Mouse (Mus musculus): Measurements from ENCODE around the gene 4921536K21Rik. TPM values are rescaled to one million over a fixed set of nuclear protein-coding genes. Genes with fewer than 3 reads are reported as not detected.
A peak's percentile ranks its signal among the peaks of the same experiment; 100 is the strongest.

4921536K21Rik gene
- total RNA-seq (2021) = under 1 TPM; 0.42 to 0.96 TPM

GRCm38 (mm10) chr11:3894406-3895281 is at the start of gene 4921536K21Rik, which contains the start of gene Dusp18:
TSS of gene 4921536K21Rik (minus strand) at chr11:3895098.
TSS of gene Dusp18 (plus strand) at chr11:3895240.
- peak; percentile 85 for DNase-seq (ENCODE audit: low spot score)
- intact Hi-C loops (cut with DNase I) = loop anchor here (2.0 kb wide), 1 partner anchor 18 kb away; no protein-coding TSS in a partner anchor

GRCm38 (mm10) chr11:3941371-3941770 is 46.5 kb upstream of the 4921536K21Rik start:
- intact Hi-C loops (cut with DNase I) = no loop called here
- no peak for DNase-seq (ENCODE audit: low spot score)

GRCm38 (mm10) chr11:3937321-3937874 is 42.5 kb upstream of the 4921536K21Rik start:
- intact Hi-C loops (cut with DNase I) = no loop called here
- no peak for DNase-seq (ENCODE audit: low spot score)

- no peak for DNase-seq (ENCODE audit: low spot score)
- intact Hi-C loops (cut with DNase I) = no loop called here
These were observed 41.4 kb upstream of the 4921536K21Rik start for GRCm38 (mm10) chr11:3936318-3936717.

GRCm38 (mm10) chr11:3935135-3935534 is 40.2 kb upstream of the 4921536K21Rik start:
- intact Hi-C loops (cut with DNase I) = no loop called here
- DNase-seq (ENCODE audit: low spot score) = no peak

GRCm38 (mm10) chr11:3933756-3934285 is 38.9 kb upstream of the 4921536K21Rik start:
- intact Hi-C loops (cut with DNase I) = no loop called here

GRCm38 (mm10) chr11:3931511-3932211 is 36.8 kb upstream of the 4921536K21Rik start, which contains the start of gene Tcn2:
TSS of gene Tcn2 (minus strand) at chr11:3932159.
- DNase-seq (ENCODE audit: low spot score) = peak; percentile 83
- intact Hi-C loops (cut with DNase I) = no loop called here

More at GRCm38 (mm10) chr11:3933756-3934285, 38.9 kb upstream of the 4921536K21Rik start:
- no peak for DNase-seq (ENCODE audit: low spot score)

GRCm38 (mm10) chr11:3930931-3931330 is 36.0 kb upstream of the 4921536K21Rik start:
- intact Hi-C loops (cut with DNase I) = no loop called here
- DNase-seq (ENCODE audit: low spot score) = no peak

GRCm38 (mm10) chr11:3930019-3930418 is 35.1 kb upstream of the 4921536K21Rik start:
- intact Hi-C loops (cut with DNase I) = no loop called here
- no peak for DNase-seq (ENCODE audit: low spot score)

- no peak for DNase-seq (ENCODE audit: low spot score)
- intact Hi-C loops (cut with DNase I) = no loop called here
These were observed 31.0 kb upstream of the 4921536K21Rik start for GRCm38 (mm10) chr11:3925916-3926315.

- intact Hi-C loops (cut with DNase I) = no loop called here
- DNase-seq (ENCODE audit: low spot score) = no peak
These were observed 27.8 kb upstream of the 4921536K21Rik start for GRCm38 (mm10) chr11:3922731-3923130.

GRCm38 (mm10) chr11:3922115-3922514 is 27.2 kb upstream of the 4921536K21Rik start:
- DNase-seq (ENCODE audit: low spot score) = no peak
- intact Hi-C loops (cut with DNase I) = no loop called here

- intact Hi-C loops (cut with DNase I) = no loop called here
- DNase-seq (ENCODE audit: low spot score) = no peak
These were observed 26.5 kb upstream of the 4921536K21Rik start for GRCm38 (mm10) chr11:3921281-3921850.

GRCm38 (mm10) chr11:3920476-3920875 is 25.6 kb upstream of the 4921536K21Rik start:
- DNase-seq (ENCODE audit: low spot score) = no peak
- intact Hi-C loops (cut with DNase I) = no loop called here

- intact Hi-C loops (cut with DNase I) = no loop called here
- DNase-seq (ENCODE audit: low spot score) = no peak
These were observed 23.8 kb upstream of the 4921536K21Rik start for GRCm38 (mm10) chr11:3918738-3919137.

- DNase-seq (ENCODE audit: low spot score) = peak; percentile 73
- intact Hi-C loops (cut with DNase I) = loop anchor here (2.0 kb wide), 1 partner anchor 33 kb away; no protein-coding TSS in a partner anchor
These were observed 19.4 kb upstream of the 4921536K21Rik start, which contains the start of gene Slc35e4 for GRCm38 (mm10) chr11:3914109-3914840. TSS of gene Slc35e4 (minus strand) at chr11:3914664.

GRCm38 (mm10) chr11:3913316-3914108 is 18.6 kb upstream of the 4921536K21Rik start:
- DNase-seq (ENCODE audit: low spot score) = peak; percentile 92
- intact Hi-C loops (cut with DNase I) = loop anchor here (2.0 kb wide), 2 partner anchors 19 to 33 kb away; partner anchors contain the start of genes 4921536K21Rik and Dusp18

- DNase-seq (ENCODE audit: low spot score) = no peak
- intact Hi-C loops (cut with DNase I) = loop anchor here (2.0 kb wide), 1 partner anchor 18 kb away; the partner anchor contains the start of genes 4921536K21Rik and Dusp18
These were observed 18.0 kb upstream of the 4921536K21Rik start for GRCm38 (mm10) chr11:3912875-3913271.
